Mouse (Mus musculus) lung, embryonic 14.5 days (tissue): Measurements from ENCODE around the gene Sun3. TPM values are rescaled to one million over a fixed set of nuclear protein-coding genes. Genes with fewer than 3 reads are reported as not detected.

Experiments
- ATAC-seq: fragments of 200-750 bp; cut with Nextera tagmentation; 2 replicates; pipeline ENCODE4 v1.8.0; 2017; ENCODE audit warnings: mild to moderate bottlenecking, moderate TSS enrichment, moderate library complexity; ENCODE audit not compliant: insufficient read depth
- DNase-seq: peaks from one replicate; pipeline ENCODE4 v3.0.0-alpha.2; 2015
- H3K27ac ChIP-seq: fragments of 300-500 bp; sonication (generic); 2 replicates; pipeline ENCODE4 v1.5.1; 2014; ENCODE audit warnings: low read depth, mild to moderate bottlenecking, moderate library complexity
- H3K27me3 ChIP-seq: fragments of 300-500 bp; sonication (generic); 2 replicates; pipeline ENCODE4 v1.6.1; 2014; ENCODE audit warnings: low read length, control low read depth; ENCODE audit not compliant: insufficient read depth
- H3K36me3 ChIP-seq: fragments of 300-500 bp; sonication (generic); 2 replicates; pipeline ENCODE4 v1.6.1; 2014; ENCODE audit warnings: control low read depth; ENCODE audit not compliant: insufficient read depth
- H3K4me1 ChIP-seq: fragments of 300-500 bp; sonication (generic); 2 replicates; pipeline ENCODE4 v1.6.1; 2014; ENCODE audit warnings: antibody characterized with exemption, control low read depth; ENCODE audit not compliant: insufficient read depth
- H3K4me2 ChIP-seq: fragments of 300-500 bp; sonication (generic); 2 replicates; pipeline ENCODE4 v1.6.1; 2014; ENCODE audit warnings: mild to moderate bottlenecking
- H3K4me3 ChIP-seq: fragments of 300-500 bp; sonication (generic); 2 replicates; pipeline ENCODE4 v1.5.1; 2014; ENCODE audit warnings: low read depth, low read length
- H3K9ac ChIP-seq: fragments of 300-500 bp; sonication (generic); 2 replicates; pipeline ENCODE4 v1.6.1; 2014
- H3K9me3 ChIP-seq: fragments of 300-500 bp; sonication (generic); 2 replicates; pipeline ENCODE4 v1.6.1; 2016; ENCODE audit warnings: low read depth, low read length, control low read depth
- CTCF ChIP-seq: IDR thresholded peaks from 2 replicates; pipeline ENCODE4 v1.5.1; 2016; ENCODE audit warnings: antibody characterized with exemption, low read depth
- WGBS: fragments of 180-500 bp; shearing (Covaris S2); extraction: QIAGEN DNeasy Blood & Tissue Kit; methylation state at CpG from one replicate; pipeline ENCODE4 v1.1.7; 2014; 5-methylcytosine and 5-hydroxymethylcytosine counted together
- polyA plus RNA-seq: library from polyadenylated mRNA; unstranded; fragments of >200 nt; fragmentation: Nextera tagmentation; extraction: Ambion mirVana; gene quantifications from 2 replicates; pipeline ENCODE4 v1.2.1, GENCODE M21; 2014

Gene Sun3
- polyA plus RNA-seq = not detected in 2 replicates

DNA sequence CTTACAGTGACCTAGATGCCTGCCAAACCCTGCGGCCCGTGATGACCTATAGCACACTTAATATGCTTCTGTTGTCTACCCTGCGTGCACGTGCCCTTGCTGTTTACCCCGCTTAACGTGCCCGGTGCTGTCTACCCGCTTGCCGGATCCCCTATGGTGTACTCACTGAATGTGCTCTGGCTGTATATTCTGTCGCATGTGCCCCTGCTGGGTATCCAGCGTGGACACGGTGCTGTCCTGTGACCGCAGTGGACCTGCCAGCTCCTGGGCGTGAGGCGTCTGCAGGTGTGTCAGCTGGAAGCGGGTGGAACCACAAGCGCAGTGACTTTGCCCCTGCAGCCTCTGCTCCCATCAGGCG, at the start of gene Sun3:
Gene Sun3, minus strand, starts transcription at position 289 of the 358 bp plus-strand sequence.
- Histone ChIP-seq H3K27ac (no peak within 1 kb of the TSS), H3K9me3 (no peaks in the 10 kb centered on the region), H3K4me3 (peak within 1 kb of the TSS; percentile 48), H3K4me2 (peak within 1 kb of the TSS; percentile 97), H3K36me3 (no peaks in the 10 kb centered on the region), H3K4me1 (no peaks in the 10 kb centered on the region), H3K27me3 (peaks cover 7% of the 10 kb centered on the region; the same call in 1 of the 2 replicates), H3K9ac (peak within 1 kb of the TSS; percentile 41)
- DNase-seq = no peak
- ATAC-seq = no peak; the same call in 1 of the 2 replicates
- TF ChIP-seq CTCF = no peak
- under 1% methylated on average over 18 of the region's 18 CpGs for WGBS

DNA sequence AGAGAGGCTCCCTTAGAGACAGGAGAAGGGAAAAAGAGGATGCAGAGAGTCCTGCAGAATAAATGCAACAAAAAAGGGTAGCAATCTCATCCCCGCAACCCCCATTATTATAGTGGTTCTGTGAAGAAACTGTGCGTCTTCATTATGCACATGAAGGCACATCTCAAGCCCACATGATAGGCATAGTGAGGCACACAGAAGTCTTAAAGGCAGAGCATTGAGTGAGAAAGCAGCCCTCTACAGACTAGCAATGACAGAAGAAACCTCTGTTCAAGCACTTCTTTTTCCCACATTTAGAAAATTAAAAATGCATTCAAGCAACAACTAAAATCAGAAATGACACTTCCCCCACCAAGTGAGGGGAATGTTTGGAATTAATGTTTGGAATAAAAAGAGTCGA, 27.7 kb upstream of the Sun3 start:
- H3K36me3 ChIP-seq = no peaks in the 10 kb centered on the region
- H3K27me3 ChIP-seq = no peaks in the 10 kb centered on the region
- H3K4me2 ChIP-seq = no peak overlapping the region
- H3K4me1 ChIP-seq = no peaks in the 10 kb centered on the region
- no peak overlapping the region for H3K4me3 ChIP-seq
- WGBS = 86% methylated on average over 3 of the region's 3 CpGs
- DNase-seq = no peak
- ATAC-seq = no peak
- H3K9ac ChIP-seq = no peak overlapping the region
- H3K27ac ChIP-seq = no peak overlapping the region
- no peaks in the 10 kb centered on the region for H3K9me3 ChIP-seq
- no peak for TF ChIP-seq CTCF

- no peaks in the 10 kb centered on the region for H3K36me3 ChIP-seq
- H3K4me3 ChIP-seq = no peak overlapping the region
- no peak overlapping the region for H3K4me2 ChIP-seq
- WGBS = 38% methylated on average over 5 of the region's 5 CpGs
- H3K27ac ChIP-seq = no peak overlapping the region
- H3K9me3 ChIP-seq = no peaks in the 10 kb centered on the region
- no peaks in the 10 kb centered on the region for H3K27me3 ChIP-seq
- no peak for TF ChIP-seq CTCF
- H3K4me1 ChIP-seq = no peaks in the 10 kb centered on the region
- DNase-seq (no peak), ATAC-seq (no peak)
- no peak overlapping the region for H3K9ac ChIP-seq
Measured at GRCm38 (mm10) chr11:9060484-9060883, 11.7 kb upstream of the Sun3 start.

GRCm38 (mm10) chr11:9060029-9060428, 11.2 kb upstream of the Sun3 start:
- no peaks in the 10 kb centered on the region for H3K36me3 ChIP-seq
- DNase-seq = no peak
- H3K27me3 ChIP-seq = no peaks in the 10 kb centered on the region
- no peak overlapping the region for H3K27ac ChIP-seq
- no peak overlapping the region for H3K4me2 ChIP-seq
- 66% methylated on average over 1 of the region's 1 CpGs for WGBS
- no peak for ATAC-seq
- no peak overlapping the region for H3K9ac ChIP-seq
- H3K4me1 ChIP-seq = no peaks in the 10 kb centered on the region
- H3K4me3 ChIP-seq = no peak overlapping the region
- H3K9me3 ChIP-seq = no peaks in the 10 kb centered on the region
- no peak for TF ChIP-seq CTCF

GRCm38 (mm10) chr11:9057711-9058110, 8.9 kb upstream of the Sun3 start:
- Histone ChIP-seq H3K4me3 (no peak overlapping the region), H3K27ac (no peak overlapping the region), H3K4me1 (no peaks in the 10 kb centered on the region), H3K27me3 (no peaks in the 10 kb centered on the region), H3K36me3 (no peaks in the 10 kb centered on the region), H3K9me3 (no peaks in the 10 kb centered on the region), H3K4me2 (no peak overlapping the region), H3K9ac (no peak overlapping the region)
- ATAC-seq (no peak), DNase-seq (no peak)
- WGBS = 76% methylated on average over 4 of the region's 4 CpGs
- TF ChIP-seq CTCF = no peak

GRCm38 (mm10) chr11:9056937-9057336, 8.1 kb upstream of the Sun3 start:
- Histone ChIP-seq H3K27me3 (no peaks in the 10 kb centered on the region), H3K4me1 (no peaks in the 10 kb centered on the region), H3K4me3 (no peak overlapping the region), H3K9me3 (no peaks in the 10 kb centered on the region), H3K4me2 (no peak overlapping the region), H3K9ac (no peak overlapping the region), H3K27ac (no peak overlapping the region), H3K36me3 (no peaks in the 10 kb centered on the region)
- ATAC-seq (no peak), DNase-seq (no peak)
- 75% methylated on average over 2 of the region's 2 CpGs for WGBS
- no peak for TF ChIP-seq CTCF

DNA sequence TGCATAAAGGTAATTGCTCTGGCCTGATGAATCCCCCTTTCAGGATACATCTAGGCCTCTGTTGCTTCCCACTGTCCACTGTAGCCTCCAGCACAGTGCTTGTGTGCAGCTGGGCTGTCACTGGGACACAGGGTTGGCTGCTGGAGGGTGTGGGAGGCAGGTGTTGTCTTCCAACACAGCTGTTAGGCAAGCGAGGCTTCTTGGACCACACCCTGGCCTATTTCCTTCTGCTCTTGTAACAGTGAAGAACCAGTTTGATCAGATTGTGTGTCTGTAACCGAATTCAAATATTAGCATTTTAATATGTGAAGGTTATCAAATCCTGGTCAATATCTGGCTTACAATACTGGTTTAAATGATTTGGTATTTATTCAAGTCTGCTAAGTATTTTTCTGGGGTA, 3.1 kb upstream of the Sun3 start:
- no peaks in the 10 kb centered on the region for H3K4me1 ChIP-seq
- H3K4me3 ChIP-seq = no peak overlapping the region
- no peak overlapping the region for H3K27ac ChIP-seq
- H3K9ac ChIP-seq = no peak overlapping the region
- no peak for ATAC-seq
- H3K4me2 ChIP-seq = no peak overlapping the region
- H3K36me3 ChIP-seq = no peaks in the 10 kb centered on the region
- WGBS = 60% methylated on average over 2 of the region's 2 CpGs
- no peak for DNase-seq
- H3K9me3 ChIP-seq = no peaks in the 10 kb centered on the region
- no peak for TF ChIP-seq CTCF
- peaks cover 7% of the 10 kb centered on the region; the same call in 1 of the 2 replicates for H3K27me3 ChIP-seq

- Histone ChIP-seq H3K36me3 (no peaks in the 10 kb centered on the region), H3K4me2 (no peak overlapping the region), H3K27ac (no peak overlapping the region), H3K4me1 (no peaks in the 10 kb centered on the region), H3K4me3 (no peak overlapping the region), H3K9me3 (no peaks in the 10 kb centered on the region), H3K9ac (no peak overlapping the region), H3K27me3 (peaks cover 7% of the 10 kb centered on the region; the same call in 1 of the 2 replicates)
- WGBS = 74% methylated on average over 4 of the region's 4 CpGs
- TF ChIP-seq CTCF = no peak
- DNase-seq (no peak), ATAC-seq (no peak)
Measured at GRCm38 (mm10) chr11:9050241-9050640, 1.4 kb upstream of the Sun3 start.
